Mouse (Mus musculus) E14TG2a.4 (cell line): ENCODE measurements around the gene Pla2g6.

Experiments
- CTCF ChIP-seq: conservative IDR thresholded peaks from 2 replicates; pipeline ENCODE4 v1.5.1; 2014; ENCODE audit warnings: low read length
- POU5F1 ChIP-seq: IDR thresholded peaks from 2 replicates; pipeline ENCODE4 v1.6.1; 2014; ENCODE audit warnings: low read length, borderline replicate concordance

DNA sequence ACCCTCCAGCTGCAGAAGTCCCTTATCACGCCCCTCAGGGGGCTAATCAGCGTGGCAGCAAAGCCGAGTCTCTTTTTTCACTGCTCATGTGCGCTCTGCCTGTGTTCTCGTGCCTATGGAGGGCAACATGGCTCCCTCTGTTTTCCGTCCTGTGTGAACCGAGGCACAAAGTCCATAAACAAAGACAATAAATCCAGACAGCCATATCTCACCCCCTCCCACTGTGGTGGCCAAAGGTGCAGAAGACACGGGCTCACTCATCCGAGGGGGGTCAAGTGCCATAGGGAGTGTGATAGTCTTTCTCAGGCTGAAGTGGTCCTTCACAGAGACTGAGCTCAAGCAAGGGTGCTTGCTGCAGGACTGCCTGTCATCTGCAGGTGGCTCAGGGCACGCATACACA lies 55.2 kb downstream of the Pla2g6 start:
- TF ChIP-seq CTCF = no peak
- TF ChIP-seq POU5F1 = no peak
